Mouse (Mus musculus) lung, embryonic 16.5 days (tissue): Measurements from ENCODE around the gene Ccdc171. TPM values are rescaled to one million over a fixed set of nuclear protein-coding genes. Genes with fewer than 3 reads are reported as not detected.
"Not testable (repeated sequence)": the region's sequence is repeated elsewhere in the genome, so short reads cannot be mapped to it uniquely, and the experiment has no call there.

Experiments
- ATAC-seq: fragments of 200-750 bp; cut with Nextera tagmentation; 2 replicates; pipeline ENCODE4 v1.8.0; 2017; ENCODE audit warnings: low read depth, mild to moderate bottlenecking, moderate library complexity
- H3K27ac ChIP-seq: fragments of 300-500 bp; sonication (generic); 2 replicates; pipeline ENCODE4 v1.5.1; 2014; ENCODE audit warnings: mild to moderate bottlenecking, control low read depth, low read length
- H3K27me3 ChIP-seq: fragments of 300-500 bp; sonication (generic); 2 replicates; pipeline ENCODE4 v1.6.1; 2014; ENCODE audit warnings: low read depth, low read length, mixed read lengths; ENCODE audit not compliant: control insufficient read depth, insufficient read depth
- H3K36me3 ChIP-seq: fragments of 300-500 bp; sonication (generic); 2 replicates; pipeline ENCODE4 v1.6.1; 2014; ENCODE audit warnings: low read length; ENCODE audit not compliant: control insufficient read depth, insufficient read depth
- H3K4me1 ChIP-seq: fragments of 300-500 bp; sonication (generic); replicated peaks from 2 replicates; pipeline ENCODE4 v1.6.1; 2014; ENCODE audit warnings: low read length, mixed read lengths; ENCODE audit not compliant: control insufficient read depth, insufficient read depth
- H3K4me2 ChIP-seq: fragments of 300-500 bp; sonication (generic); 2 replicates; pipeline ENCODE4 v1.6.1; 2014; ENCODE audit warnings: low read depth, low read length, control low read depth
- H3K4me3 ChIP-seq: fragments of 300-500 bp; sonication (generic); 2 replicates; pipeline ENCODE4 v1.5.1; 2014; ENCODE audit warnings: mild to moderate bottlenecking, low read length, control low read depth
- H3K9ac ChIP-seq: fragments of 300-500 bp; sonication (generic); 2 replicates; pipeline ENCODE4 v1.6.1; 2014; ENCODE audit warnings: low read length, control low read depth
- H3K9me3 ChIP-seq: fragments of 300-500 bp; sonication (generic); 2 replicates; pipeline ENCODE4 v1.6.1; 2016; ENCODE audit warnings: low read length; ENCODE audit not compliant: control insufficient read depth
- WGBS: fragments of 180-500 bp; shearing (Covaris S2); extraction: QIAGEN DNeasy Blood & Tissue Kit; methylation state at CpG from one replicate; pipeline ENCODE4 v1.1.7; 2014; 5-methylcytosine and 5-hydroxymethylcytosine counted together
- polyA plus RNA-seq: library from polyadenylated mRNA; unstranded; fragments of >200 nt; fragmentation: Nextera tagmentation; extraction: Ambion mirVana; gene quantifications from 2 replicates; pipeline ENCODE4 v1.2.1, GENCODE M21; 2015

Gene Ccdc171
- polyA plus RNA-seq, 1 experiment from 2014 or later: 4.5 TPM

DNA sequence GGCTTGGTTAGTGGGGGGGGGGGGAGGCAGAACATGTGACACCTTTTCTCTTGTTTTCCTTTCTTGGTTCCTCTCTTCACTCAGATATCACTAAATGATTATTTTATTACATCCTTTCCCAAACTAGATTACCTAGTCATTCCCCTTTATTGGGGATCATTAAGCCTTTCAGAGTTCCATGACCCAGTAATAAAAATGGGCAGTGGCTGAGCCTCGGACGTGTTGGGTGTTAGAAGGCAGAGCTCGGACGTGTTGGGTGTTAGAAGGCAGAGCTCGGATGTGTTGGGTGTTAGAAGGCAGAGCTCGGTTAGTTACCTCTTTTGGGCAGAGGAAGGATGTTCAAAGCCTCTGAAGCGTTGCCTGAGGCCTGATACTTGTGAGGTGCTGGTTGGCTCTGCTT is 8.7 kb downstream of the Ccdc171 start:
- Histone ChIP-seq H3K9ac (no peak overlapping the region), H3K27ac (no peak overlapping the region), H3K9me3 (no peaks in the 10 kb centered on the region), H3K4me2 (no peak overlapping the region), H3K27me3 (no peaks in the 10 kb centered on the region), H3K36me3 (no peaks in the 10 kb centered on the region), H3K4me1 (no peaks in the 10 kb centered on the region), H3K4me3 (no peak overlapping the region)
- ATAC-seq: no peak
- 69% methylated on average over 7 of the region's 7 CpGs for WGBS

- 0 out of 2 replicates have a peak, but pooled peaks have one; percentile 49 for ATAC-seq
- Histone ChIP-seq H3K4me1 (no peaks in the 10 kb centered on the region), H3K4me3 (no peak overlapping the region), H3K9me3 (no peaks in the 10 kb centered on the region), H3K27ac (no peak overlapping the region), H3K9ac (no peak overlapping the region; the same call in 1 of the 2 replicates), H3K4me2 (peak overlapping the region; percentile 27; the same call in 1 of the 2 replicates), H3K36me3 (no peaks in the 10 kb centered on the region), H3K27me3 (no peaks in the 10 kb centered on the region)
- WGBS: 39% methylated on average over 18 of the region's 18 CpGs
Measured at GRCm38 (mm10) chr4:83549501-83549900, 24.2 kb downstream of the Ccdc171 start.

DNA sequence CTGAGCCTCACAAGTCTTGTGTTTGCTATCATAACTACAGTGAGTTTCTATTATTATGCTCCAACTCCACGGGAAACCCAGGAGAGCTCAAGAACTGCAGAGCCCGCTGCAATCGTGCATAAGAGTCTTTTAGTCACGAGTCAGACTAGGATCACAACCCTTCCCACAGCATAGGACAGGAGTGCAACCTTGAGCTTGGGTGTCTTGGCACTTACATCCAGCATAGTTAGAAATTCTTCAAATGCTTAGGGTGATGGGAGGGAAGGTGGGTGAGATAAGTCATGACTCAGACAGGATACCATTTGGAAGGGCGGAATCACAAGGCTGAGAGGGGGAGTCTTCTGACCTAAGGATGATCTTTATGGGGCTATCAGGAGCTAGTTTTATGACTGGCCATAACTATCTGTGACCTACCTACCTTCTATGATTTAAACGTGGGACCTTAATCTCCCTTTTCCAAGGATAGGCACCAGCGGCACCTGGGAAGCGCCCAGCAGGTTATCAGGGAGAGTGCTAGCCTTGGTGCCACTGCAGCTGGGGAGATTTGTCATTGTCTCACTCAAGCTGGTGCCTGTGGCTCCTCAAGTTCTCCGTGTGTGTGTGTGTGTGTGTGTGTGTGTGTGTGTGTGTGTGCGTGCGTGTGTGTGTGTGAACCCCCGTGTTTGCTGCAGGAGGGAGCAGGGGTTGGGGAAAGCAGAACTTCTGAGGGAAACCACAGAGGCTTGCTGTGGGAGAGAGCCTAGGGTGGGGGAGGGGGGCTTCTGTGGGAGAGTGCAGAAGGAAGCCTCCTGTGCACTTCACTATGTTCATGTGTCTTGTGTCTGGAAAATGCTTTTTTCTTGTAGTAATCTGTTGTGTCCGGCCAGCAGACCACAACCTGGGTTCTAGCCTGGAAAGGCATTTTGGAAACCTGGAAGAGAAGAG is 42.1 kb downstream of the Ccdc171 start:
- Histone ChIP-seq H3K9me3 (no peaks in the 10 kb centered on the region), H3K4me1 (no peaks in the 10 kb centered on the region), H3K27me3 (no peaks in the 10 kb centered on the region), H3K9ac (no peak overlapping the region), H3K4me3 (no peak overlapping the region), H3K27ac (no peak overlapping the region), H3K36me3 (no peaks in the 10 kb centered on the region), H3K4me2 (peak overlapping the region; percentile 34)
- peak; percentile 57 for ATAC-seq
- 25% methylated on average over 13 of the region's 13 CpGs for WGBS

DNA sequence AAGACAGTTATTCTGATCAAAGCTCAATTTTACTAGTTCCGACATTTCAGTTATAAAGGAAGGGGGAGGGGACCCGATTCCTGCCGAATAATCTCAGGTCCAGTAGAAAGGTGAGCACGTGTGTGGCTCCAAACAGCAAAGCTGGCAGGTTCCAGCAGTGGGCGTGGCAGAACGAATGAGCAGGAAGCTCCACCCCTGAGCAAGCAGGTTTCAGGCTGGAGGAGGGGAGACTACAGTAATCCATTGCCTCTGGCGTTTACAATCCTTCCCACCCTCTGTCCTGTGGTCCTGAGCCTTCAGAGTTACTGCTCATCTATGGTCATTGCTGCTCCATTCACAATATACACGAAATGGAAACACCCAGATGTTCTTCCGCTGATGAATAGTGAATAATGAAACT is 42.8 kb downstream of the Ccdc171 start:
- 0 out of 2 replicates have a peak, but pooled peaks have one; percentile 52 for ATAC-seq
- not testable (repeated sequence) for H3K9ac ChIP-seq, H3K27ac ChIP-seq, H3K4me1 ChIP-seq, H3K9me3 ChIP-seq, H3K36me3 ChIP-seq, H3K27me3 ChIP-seq, H3K4me3 ChIP-seq
- WGBS: 5% methylated on average over 9 of the region's 9 CpGs
- peak overlapping the region; percentile 34 for H3K4me2 ChIP-seq

GRCm38 (mm10) chr4:83570569-83570968 is 45.2 kb downstream of the Ccdc171 start:
- no peak overlapping the region for H3K4me2 ChIP-seq
- peak; percentile 27; the same call in 1 of the 2 replicates for ATAC-seq
- no peaks in the 10 kb centered on the region for H3K36me3 ChIP-seq
- no peaks in the 10 kb centered on the region for H3K9me3 ChIP-seq
- no peaks in the 10 kb centered on the region for H3K27me3 ChIP-seq
- no peak overlapping the region for H3K4me3 ChIP-seq
- no peak overlapping the region for H3K9ac ChIP-seq
- no peak overlapping the region for H3K27ac ChIP-seq
- WGBS: 60% methylated on average over 6 of the region's 6 CpGs
- H3K4me1 ChIP-seq: no peaks in the 10 kb centered on the region

DNA sequence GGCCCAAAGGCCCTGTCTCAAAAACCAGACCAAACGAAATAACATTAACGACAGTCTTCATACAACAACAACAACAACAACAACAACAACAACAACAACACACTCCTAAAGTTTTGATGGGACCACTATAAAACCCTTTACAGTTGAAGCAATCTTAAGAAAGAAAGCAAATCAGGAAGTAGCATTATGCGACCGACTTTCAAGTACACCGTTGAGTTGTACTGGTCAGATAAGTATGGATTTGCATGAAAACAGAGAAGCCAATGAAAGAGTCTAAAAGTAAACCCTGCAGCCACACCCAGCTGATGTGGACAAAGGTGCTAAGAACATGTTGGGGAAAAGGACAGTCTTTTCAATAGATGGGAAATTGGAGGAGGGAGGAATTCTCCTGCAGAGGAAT is 45.7 kb downstream of the Ccdc171 start:
- H3K4me3 ChIP-seq: no peak overlapping the region
- WGBS: 81% methylated on average over 5 of the region's 5 CpGs

GRCm38 (mm10) chr4:83572521-83572920 is 47.2 kb downstream of the Ccdc171 start:
- Histone ChIP-seq H3K4me3 (no peak overlapping the region), H3K4me1 (no peaks in the 10 kb centered on the region), H3K9me3 (no peaks in the 10 kb centered on the region), H3K27ac (no peak overlapping the region), H3K36me3 (no peaks in the 10 kb centered on the region), H3K9ac (no peak overlapping the region), H3K27me3 (no peaks in the 10 kb centered on the region), H3K4me2 (no peak overlapping the region)
- no peak for ATAC-seq
- WGBS: 55% methylated on average over 6 of the region's 6 CpGs

More for the DNA sequence above, 45.7 kb downstream of the Ccdc171 start:
- Histone ChIP-seq H3K27me3 (no peaks in the 10 kb centered on the region), H3K36me3 (no peaks in the 10 kb centered on the region), H3K9me3 (no peaks in the 10 kb centered on the region), H3K4me2 (no peak overlapping the region), H3K9ac (no peak overlapping the region), H3K27ac (no peak overlapping the region), H3K4me1 (no peaks in the 10 kb centered on the region)
- no peak for ATAC-seq

DNA sequence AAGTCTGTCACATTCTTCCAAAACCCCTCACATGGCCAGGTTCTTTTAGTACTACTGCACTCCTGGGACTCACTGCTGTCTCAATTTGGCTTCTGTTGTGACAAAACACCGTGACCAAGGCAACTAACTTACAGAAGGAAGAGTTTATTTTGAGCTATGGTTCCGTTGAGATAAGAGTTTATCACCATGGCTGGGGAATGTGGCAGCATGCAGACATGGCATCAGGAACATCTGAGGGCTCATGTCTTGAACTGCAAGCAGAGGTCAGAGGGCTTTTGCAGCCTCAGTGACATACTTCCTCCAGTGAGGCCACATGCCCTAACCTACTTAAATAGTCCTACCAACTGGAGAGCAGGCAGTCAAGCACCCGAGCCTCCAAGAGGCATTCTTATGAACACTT is 51.0 kb downstream of the Ccdc171 start:
- 38% methylated on average over 3 of the region's 3 CpGs for WGBS
- Histone ChIP-seq H3K9me3 (no peaks in the 10 kb centered on the region), H3K27ac (no peak overlapping the region), H3K27me3 (no peaks in the 10 kb centered on the region), H3K4me3 (no peak overlapping the region), H3K4me2 (no peak overlapping the region), H3K36me3 (no peaks in the 10 kb centered on the region), H3K4me1 (no peaks in the 10 kb centered on the region), H3K9ac (no peak overlapping the region)
- ATAC-seq: no peak

GRCm38 (mm10) chr4:83580157-83580556 is 54.8 kb downstream of the Ccdc171 start:
- no peaks in the 10 kb centered on the region for H3K4me1 ChIP-seq
- H3K36me3 ChIP-seq: no peaks in the 10 kb centered on the region
- H3K9ac ChIP-seq: no peak overlapping the region
- H3K4me2 ChIP-seq: no peak overlapping the region
- no peak overlapping the region for H3K4me3 ChIP-seq
- no peaks in the 10 kb centered on the region for H3K27me3 ChIP-seq
- no peak for ATAC-seq
- no peak overlapping the region for H3K27ac ChIP-seq
- WGBS: 11% methylated on average over 1 of the region's 1 CpGs
- no peaks in the 10 kb centered on the region for H3K9me3 ChIP-seq
